Mouse (Mus musculus) lung, postnatal 0 days (tissue): Measurements from ENCODE around the gene Tmsb4x. TPM values are rescaled to one million over a fixed set of nuclear protein-coding genes. Genes with fewer than 3 reads are reported as not detected.

Experiments used
- ATAC-seq: fragments of 200-750 bp; cut with Nextera tagmentation; 2 replicates; pipeline ENCODE4 v1.8.0; 2017; ENCODE audit warnings: moderate library complexity
- DNase-seq: peaks from one replicate; pipeline ENCODE4 v3.0.0-alpha.2; 2016; ENCODE audit warnings: low spot score
- H3K27ac ChIP-seq: fragments of 300-500 bp; sonication (generic); 2 replicates; pipeline ENCODE4 v1.5.1; 2014; ENCODE audit warnings: antibody characterized with exemption, mild to moderate bottlenecking, low read length, mixed read lengths
- H3K27me3 ChIP-seq: fragments of 300-500 bp; sonication (generic); replicated peaks from 2 replicates; pipeline ENCODE4 v1.6.1; 2014; ENCODE audit warnings: low read length, mixed read lengths; ENCODE audit not compliant: insufficient read depth
- H3K36me3 ChIP-seq: fragments of 300-500 bp; sonication (generic); 2 replicates; pipeline ENCODE4 v1.6.1; 2014; ENCODE audit warnings: low read length, mixed read lengths; ENCODE audit not compliant: insufficient read depth
- H3K4me1 ChIP-seq: fragments of 300-500 bp; sonication (generic); 2 replicates; pipeline ENCODE4 v1.6.1; 2014; ENCODE audit warnings: antibody characterized with exemption, low read depth, low read length, mixed read lengths; ENCODE audit not compliant: insufficient read depth
- H3K4me2 ChIP-seq: fragments of 300-500 bp; sonication (generic); replicated peaks from 2 replicates; pipeline ENCODE4 v1.6.1; 2014; ENCODE audit warnings: low read depth, mild to moderate bottlenecking, low read length, moderate library complexity, mixed read lengths
- H3K4me3 ChIP-seq: fragments of 300-500 bp; sonication (generic); 2 replicates; pipeline ENCODE4 v1.5.1; 2014; ENCODE audit warnings: low read depth, low read length
- H3K9ac ChIP-seq: fragments of 300-500 bp; sonication (generic); replicated peaks from 2 replicates; pipeline ENCODE4 v1.6.1; 2014; ENCODE audit warnings: low read depth, mild to moderate bottlenecking
- H3K9me3 ChIP-seq: fragments of 300-500 bp; sonication (generic); 2 replicates; pipeline ENCODE4 v1.6.1; 2016; ENCODE audit warnings: low read length, mixed read lengths
- CTCF ChIP-seq: IDR thresholded peaks from 2 replicates; pipeline ENCODE4 v1.5.1; 2016; ENCODE audit warnings: antibody characterized with exemption, mild to moderate bottlenecking
- EP300 ChIP-seq: IDR thresholded peaks from 2 replicates; pipeline ENCODE4 v1.6.1; 2016; ENCODE audit warnings: antibody characterized with exemption, mild to moderate bottlenecking, control low read depth
- WGBS: fragments of 180-500 bp; shearing (Covaris S2); extraction: QIAGEN DNeasy Blood & Tissue Kit; methylation state at CpG from one replicate; pipeline ENCODE4 v1.1.7; 2014; 5-methylcytosine and 5-hydroxymethylcytosine counted together
- polyA plus RNA-seq: library from polyadenylated mRNA; unstranded; fragments of >200 nt; fragmentation: Nextera tagmentation; extraction: Ambion mirVana; gene quantifications from 2 replicates; pipeline ENCODE4 v1.2.1, GENCODE M21; 2015

The Tmsb4x gene
- polyA plus RNA-seq, 1 experiment from 2014 or later = 7,609 TPM

GRCm38 (mm10) chrX:167210319-167210728 lies 1.2 kb upstream of the Tmsb4x start:
- DNase-seq (peak; percentile 45), ATAC-seq (peak; percentile 6; the same call in 1 of the 2 replicates)
- Histone ChIP-seq H3K4me1 (peaks cover 3% of the 10 kb centered on the region; the same call in 1 of the 2 replicates), H3K36me3 (no peaks in the 10 kb centered on the region), H3K4me2 (peak overlapping the region; percentile 51), H3K27ac (peak overlapping the region; percentile 92), H3K4me3 (peak overlapping the region; percentile 66), H3K27me3 (no peaks in the 10 kb centered on the region), H3K9ac (no peak overlapping the region), H3K9me3 (no peaks in the 10 kb centered on the region)
- TF ChIP-seq EP300 (no peak), CTCF (no peak)
- 18% methylated on average over 6 of the region's 6 CpGs for WGBS

- Histone ChIP-seq H3K4me1 (peaks cover 3% of the 10 kb centered on the region; the same call in 1 of the 2 replicates), H3K36me3 (no peaks in the 10 kb centered on the region), H3K9me3 (no peaks in the 10 kb centered on the region), H3K27ac (peak overlapping the region; percentile 92), H3K4me2 (peak overlapping the region; percentile 51), H3K27me3 (no peaks in the 10 kb centered on the region), H3K9ac (peak overlapping the region; percentile 82; the same call in 1 of the 2 replicates), H3K4me3 (peak overlapping the region; percentile 66)
- ATAC-seq (no peak), DNase-seq (no peak)
- no peak for TF ChIP-seq CTCF
- no peak for TF ChIP-seq EP300
- 51% methylated on average over 8 of the region's 8 CpGs for WGBS
These were observed 713 bp upstream of the Tmsb4x start for GRCm38 (mm10) chrX:167209828-167210227.

GRCm38 (mm10) chrX:167208506-167208820 lies 652 bp downstream of the Tmsb4x start:
- Histone ChIP-seq H3K4me1 (peaks cover 3% of the 10 kb centered on the region; the same call in 1 of the 2 replicates), H3K9ac (peak overlapping the region; percentile 82), H3K4me3 (peak overlapping the region; percentile 66), H3K9me3 (no peaks in the 10 kb centered on the region), H3K36me3 (no peaks in the 10 kb centered on the region), H3K27ac (peak overlapping the region; percentile 92), H3K27me3 (no peaks in the 10 kb centered on the region), H3K4me2 (peak overlapping the region; percentile 51; the same call in 1 of the 2 replicates)
- peak; percentile 62 for DNase-seq
- WGBS = 14% methylated on average over 16 of the region's 16 CpGs
- 0 out of 2 replicates have a peak, but pooled peaks have one; percentile 10 for ATAC-seq
- TF ChIP-seq CTCF (no peak), EP300 (no peak)

- H3K36me3 ChIP-seq = no peaks in the 10 kb centered on the region
- peak overlapping the region; percentile 82 for H3K9ac ChIP-seq
- no peak for TF ChIP-seq EP300
- TF ChIP-seq CTCF = no peak
- no peaks in the 10 kb centered on the region for H3K27me3 ChIP-seq
- ATAC-seq = 0 out of 2 replicates have a peak, but pooled peaks have one; percentile 19
- peaks cover 3% of the 10 kb centered on the region; the same call in 1 of the 2 replicates for H3K4me1 ChIP-seq
- no peaks in the 10 kb centered on the region for H3K9me3 ChIP-seq
- DNase-seq = peak; percentile 65
- peak overlapping the region; percentile 92 for H3K27ac ChIP-seq
- H3K4me2 ChIP-seq = peak overlapping the region; percentile 42
- peak overlapping the region; percentile 66 for H3K4me3 ChIP-seq
- 13% methylated on average over 23 of the region's 25 CpGs for WGBS
These were observed 1.2 kb downstream of the Tmsb4x start for GRCm38 (mm10) chrX:167207741-167208505.

- H3K4me3 ChIP-seq = no peak overlapping the region
- H3K27ac ChIP-seq = no peak overlapping the region
- DNase-seq (peak; percentile 44), ATAC-seq (peak; percentile 23)
- no peaks in the 10 kb centered on the region for H3K9me3 ChIP-seq
- no peaks in the 10 kb centered on the region for H3K27me3 ChIP-seq
- no peaks in the 10 kb centered on the region for H3K36me3 ChIP-seq
- H3K9ac ChIP-seq = no peak overlapping the region
- no peak for TF ChIP-seq CTCF
- TF ChIP-seq EP300 = no peak
- peak overlapping the region; percentile 9; the same call in 1 of the 2 replicates for H3K4me2 ChIP-seq
- no peaks in the 10 kb centered on the region for H3K4me1 ChIP-seq
- 42% methylated on average over 8 of the region's 8 CpGs for WGBS
These were observed 3.1 kb downstream of the Tmsb4x start for GRCm38 (mm10) chrX:167205813-167206520.

- H3K27ac ChIP-seq = no peak overlapping the region
- no peak for ATAC-seq
- TF ChIP-seq CTCF (no peak), EP300 (no peak)
These were observed 7.8 kb downstream of the Tmsb4x start for GRCm38 (mm10) chrX:167201365-167201764.

More at GRCm38 (mm10) chrX:167201365-167201764, 7.8 kb downstream of the Tmsb4x start:
- H3K9ac ChIP-seq = no peak overlapping the region
- DNase-seq = no peak
- no peaks in the 10 kb centered on the region for H3K4me1 ChIP-seq
- H3K4me2 ChIP-seq = no peak overlapping the region
- no peaks in the 10 kb centered on the region for H3K9me3 ChIP-seq
- no peak overlapping the region for H3K4me3 ChIP-seq
- 73% methylated on average over 2 of the region's 2 CpGs for WGBS
- no peaks in the 10 kb centered on the region for H3K27me3 ChIP-seq
- H3K36me3 ChIP-seq = no peaks in the 10 kb centered on the region
